Mouse (Mus musculus) heart, postnatal 0 days (tissue): Measurements from ENCODE around the gene Acads.

ENCODE experiments used
- CTCF ChIP-seq: IDR thresholded peaks from 2 replicates; pipeline ENCODE4 v1.5.1; 2016; ENCODE audit warnings: antibody characterized with exemption, control low read depth, low read depth
- EP300 ChIP-seq: IDR thresholded peaks from 2 replicates; pipeline ENCODE4 v1.6.1; 2016; ENCODE audit warnings: antibody characterized with exemption, low read depth

GRCm38 (mm10) chr5:115099991-115100390 is 19.2 kb downstream of the Acads start:
- TF ChIP-seq CTCF (no peak), EP300 (no peak)
